8 mouse cellular contexts compared by ENCODE assay signal in the genomic region with DNA sequence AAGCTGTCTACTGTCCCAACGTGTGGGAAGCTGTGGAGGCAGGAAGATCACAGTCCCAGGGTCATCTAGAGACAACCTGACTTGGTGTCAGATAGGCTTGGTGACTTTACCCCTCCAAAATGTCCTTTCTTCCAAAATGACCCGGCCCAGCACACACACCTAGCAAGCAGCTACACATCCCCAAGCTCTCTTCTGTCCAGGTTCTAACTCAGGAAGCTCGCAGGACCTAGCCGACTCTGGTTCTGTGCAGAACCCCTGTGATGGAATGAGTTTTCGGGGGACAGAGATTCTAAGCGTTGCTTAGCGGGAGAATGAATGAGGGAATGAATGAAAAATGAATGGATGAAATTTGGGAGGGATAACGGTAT. TPM values are rescaled to one million over a fixed set of nuclear protein-coding genes. Genes with fewer than 3 reads are reported as not detected.
A peak's percentile ranks its signal among the peaks of the same experiment; 100 is the strongest.
DNase-seq lines count a peak whose midpoint lies in the region; ATAC-seq and TF ChIP-seq lines count a peak whose summit lies in the region.

No protein-coding gene starts in this region.

- no peak for TF ChIP-seq CTCF in midbrain, postnatal 0 days (IDR thresholded peaks at IDR 0.05)

- 14% methylated on average over 8 of the region's 8 CpGs for WGBS in kidney, embryonic 16.5 days
- 19% methylated on average over 8 of the region's 8 CpGs for WGBS in embryonic facial prominence, embryonic 10.5 days
- 16% methylated on average over 8 of the region's 8 CpGs for WGBS in hindbrain, embryonic 15.5 days
- WGBS in midbrain, postnatal 0 days, result 13% methylated on average over 8 of the region's 8 CpGs

- 0 out of 2 replicates have a peak, but pooled peaks cover 3% of the 10 kb centered on the region for H3K27me3 ChIP-seq in kidney, embryonic 16.5 days (ENCODE audit: insufficient read depth, low read length)
- peaks cover 10% of the 10 kb centered on the region; the same call in 1 of the 2 replicates for H3K27me3 ChIP-seq in embryonic facial prominence, embryonic 10.5 days (replicated peaks; ENCODE audit: low read depth, poor library complexity, severe bottlenecking)
- H3K27me3 ChIP-seq in hindbrain, embryonic 15.5 days, result 0 out of 2 replicates have a peak, but pooled peaks cover 7% of the 10 kb centered on the region
- 0 out of 2 replicates have a peak, but pooled peaks cover 4% of the 10 kb centered on the region for H3K27me3 ChIP-seq in midbrain, postnatal 0 days (ENCODE audit: insufficient read depth, low read length)

- H3K36me3 ChIP-seq in kidney, embryonic 16.5 days (ENCODE audit: insufficient read depth, low read length), result 0 out of 2 replicates have a peak, but pooled peaks cover 4% of the 10 kb centered on the region
- H3K36me3 ChIP-seq in embryonic facial prominence, embryonic 10.5 days (replicated peaks), result peaks cover 13% of the 10 kb centered on the region
- no peaks in the 10 kb centered on the region for H3K36me3 ChIP-seq in hindbrain, embryonic 15.5 days
- no peaks in the 10 kb centered on the region for H3K36me3 ChIP-seq in midbrain, postnatal 0 days (ENCODE audit: insufficient read depth, low read length)

- H3K4me1 ChIP-seq in kidney, embryonic 16.5 days (ENCODE audit: insufficient read depth, low read length), result peaks cover 15% of the 10 kb centered on the region
- H3K4me1 ChIP-seq in embryonic facial prominence, embryonic 10.5 days, result peaks cover 22% of the 10 kb centered on the region
- peaks cover 17% of the 10 kb centered on the region for H3K4me1 ChIP-seq in hindbrain, embryonic 15.5 days (replicated peaks)
- H3K4me1 ChIP-seq in midbrain, postnatal 0 days (ENCODE audit: insufficient read depth, low read length), result peaks cover 3% of the 10 kb centered on the region; the same call in 1 of the 2 replicates

- H3K4me2 ChIP-seq in kidney, embryonic 16.5 days (replicated peaks; ENCODE audit: low read depth, low read length), result peak overlapping the region; percentile 79
- H3K4me2 ChIP-seq in hindbrain, embryonic 15.5 days, result peak overlapping the region; percentile 82
- H3K4me2 ChIP-seq in midbrain, postnatal 0 days (ENCODE audit: low read depth, low read length, poor library complexity, severe bottlenecking), result peak overlapping the region; percentile 92

- H3K4me3 ChIP-seq in kidney, embryonic 16.5 days (ENCODE audit: low read length), result peak overlapping the region; percentile 76
- H3K4me3 ChIP-seq in embryonic facial prominence, embryonic 10.5 days, result peak overlapping the region; percentile 94
- peak overlapping the region; percentile 73 for H3K4me3 ChIP-seq in hindbrain, embryonic 15.5 days
- H3K4me3 ChIP-seq in midbrain, postnatal 0 days (ENCODE audit: low read depth, low read length), result peak overlapping the region; percentile 88

- ATAC-seq in kidney, embryonic 16.5 days (ENCODE audit: low FRiP score, low TSS enrichment), result peak; percentile 44
- peak; percentile 61 for ATAC-seq in hindbrain, embryonic 15.5 days (ENCODE audit: low FRiP score, low read depth)
- ATAC-seq in midbrain, postnatal 0 days (ENCODE audit: low FRiP score), result peak; percentile 35

- H3K9ac ChIP-seq in kidney, embryonic 16.5 days (replicated peaks; ENCODE audit: low read length), result peak overlapping the region; percentile 91
- H3K9ac ChIP-seq in hindbrain, embryonic 15.5 days, result peak overlapping the region; percentile 86
- peak overlapping the region; percentile 89 for H3K9ac ChIP-seq in midbrain, postnatal 0 days (replicated peaks; ENCODE audit: low read length, poor library complexity, severe bottlenecking)

- H3K27ac ChIP-seq in kidney, embryonic 16.5 days (ENCODE audit: low read length), result peak overlapping the region; percentile 94
- peak overlapping the region; percentile 98 for H3K27ac ChIP-seq in embryonic facial prominence, embryonic 10.5 days (replicated peaks)
- H3K27ac ChIP-seq in hindbrain, embryonic 15.5 days (replicated peaks), result peak overlapping the region; percentile 93
- peak overlapping the region; percentile 91 for H3K27ac ChIP-seq in midbrain, postnatal 0 days (ENCODE audit: low read depth, low read length)

- H3K9me3 ChIP-seq in kidney, embryonic 16.5 days (ENCODE audit: low read length), result no peaks in the 10 kb centered on the region
- no peaks in the 10 kb centered on the region for H3K9me3 ChIP-seq in embryonic facial prominence, embryonic 10.5 days
- no peaks in the 10 kb centered on the region for H3K9me3 ChIP-seq in hindbrain, embryonic 15.5 days
- no peaks in the 10 kb centered on the region for H3K9me3 ChIP-seq in midbrain, postnatal 0 days (ENCODE audit: low read length)

- no peak for DNase-seq in kidney, postnatal 14 days
- DNase-seq in embryonic facial prominence, embryonic 10.5 days (ENCODE audit: low spot score), result no peak
- DNase-seq in midbrain, postnatal 0 days (ENCODE audit: low spot score), result no peak
- no peak for DNase-seq in adrenal gland, adult 2 months
- no peak for DNase-seq in embryo, embryonic 9.5 days (ENCODE audit: extremely low spot score)
- no peak for DNase-seq in frontal cortex, adult 2 months (ENCODE audit: extremely low spot score in 1 of 2, low spot score in 1 of 2)

RNA-seq across cellular contexts. Expression of gene Map1s, which starts 0.3 kb away (rescaled TPM):
- polyA plus RNA-seq in kidney, embryonic 16.5 days (2015; fragmentation: Nextera tagmentation; extraction: Ambion mirVana), result 56.9 and 63.1 TPM in 2 replicates
- 67.8 and 72.3 TPM in 2 replicates for polyA plus RNA-seq in embryonic facial prominence, embryonic 10.5 days (2016; fragmentation: Nextera tagmentation; extraction: Ambion mirVana)
- polyA plus RNA-seq in hindbrain, embryonic 15.5 days (2015; fragmentation: Nextera tagmentation; extraction: Ambion mirVana), result 62.0 and 68.5 TPM in 2 replicates
- total RNA-seq in midbrain, postnatal 0 days (2014; rRNA removed), result 87.7 and 93.7 TPM in 2 replicates
- 59.1 and 59.8 TPM in 2 replicates for polyA plus RNA-seq in midbrain, postnatal 0 days (2015; fragmentation: Nextera tagmentation; extraction: Ambion mirVana)
- 10 to 100 TPM; 30.7 to 35.6 TPM for total RNA-seq in adrenal gland, adult 2 months (2021)
- 100 and 105 TPM in 2 replicates for polyA plus RNA-seq in adrenal gland, adult 2 months (2012; rRNA removed)
- 64.9 and 66.1 TPM in 2 replicates for polyA plus RNA-seq in frontal cortex, adult 2 months (2012; rRNA removed)

RNA-seq across cellular contexts. Expression of gene Rpl18a, which starts 8.2 kb away (rescaled TPM):
- polyA plus RNA-seq in kidney, embryonic 16.5 days (2015; fragmentation: Nextera tagmentation; extraction: Ambion mirVana), result 4,081 and 4,203 TPM in 2 replicates
- polyA plus RNA-seq in embryonic facial prominence, embryonic 10.5 days (2016; fragmentation: Nextera tagmentation; extraction: Ambion mirVana), result 3,888 and 3,901 TPM in 2 replicates
- polyA plus RNA-seq in hindbrain, embryonic 15.5 days (2015; fragmentation: Nextera tagmentation; extraction: Ambion mirVana), result 2,082 and 2,226 TPM in 2 replicates
- 1,447 and 1,819 TPM in 2 replicates for total RNA-seq in midbrain, postnatal 0 days (2014; rRNA removed)
- 2,274 and 2,285 TPM in 2 replicates for polyA plus RNA-seq in midbrain, postnatal 0 days (2015; fragmentation: Nextera tagmentation; extraction: Ambion mirVana)
- total RNA-seq in adrenal gland, adult 2 months (2021), result 1,000 to 10,000 TPM; 1,392 to 1,465 TPM
- polyA plus RNA-seq in adrenal gland, adult 2 months (2012; rRNA removed), result 4,067 and 4,322 TPM in 2 replicates
- polyA plus RNA-seq in frontal cortex, adult 2 months (2012; rRNA removed), result 1,785 and 1,788 TPM in 2 replicates

RNA-seq across cellular contexts. Expression of gene Slc5a5, which starts 12.9 kb away (rescaled TPM):
- 0.22 and 0.28 TPM in 2 replicates for polyA plus RNA-seq in kidney, embryonic 16.5 days (2015; fragmentation: Nextera tagmentation; extraction: Ambion mirVana)
- polyA plus RNA-seq in embryonic facial prominence, embryonic 10.5 days (2016; fragmentation: Nextera tagmentation; extraction: Ambion mirVana), result 0.30 and 0.40 TPM in 2 replicates
- 1.7 and 1.9 TPM in 2 replicates for polyA plus RNA-seq in hindbrain, embryonic 15.5 days (2015; fragmentation: Nextera tagmentation; extraction: Ambion mirVana)
- total RNA-seq in midbrain, postnatal 0 days (2014; rRNA removed), result 1.2 and 2.1 TPM in 2 replicates
- 3.7 and 4.1 TPM in 2 replicates for polyA plus RNA-seq in midbrain, postnatal 0 days (2015; fragmentation: Nextera tagmentation; extraction: Ambion mirVana)
- total RNA-seq in adrenal gland, adult 2 months (2021), result under 1 TPM in 1 of 2 experiments, not detected in 1; 0.10 TPM
- polyA plus RNA-seq in adrenal gland, adult 2 months (2012; rRNA removed), result 0.12 and 0.26 TPM in 2 replicates
- polyA plus RNA-seq in frontal cortex, adult 2 months (2012; rRNA removed), result 9.9 and 12.3 TPM in 2 replicates

RNA-seq across cellular contexts. Expression of gene Ccdc124, which starts 31.7 kb away (rescaled TPM):
- 114 and 119 TPM in 2 replicates for polyA plus RNA-seq in kidney, embryonic 16.5 days (2015; fragmentation: Nextera tagmentation; extraction: Ambion mirVana)
- polyA plus RNA-seq in embryonic facial prominence, embryonic 10.5 days (2016; fragmentation: Nextera tagmentation; extraction: Ambion mirVana), result 173 and 179 TPM in 2 replicates
- 166 and 176 TPM in 2 replicates for polyA plus RNA-seq in hindbrain, embryonic 15.5 days (2015; fragmentation: Nextera tagmentation; extraction: Ambion mirVana)
- 44.3 and 48.6 TPM in 2 replicates for total RNA-seq in midbrain, postnatal 0 days (2014; rRNA removed)
- 159 and 163 TPM in 2 replicates for polyA plus RNA-seq in midbrain, postnatal 0 days (2015; fragmentation: Nextera tagmentation; extraction: Ambion mirVana)
- 10 to 100 TPM; 65.0 TPM for total RNA-seq in adrenal gland, adult 2 months (2021)
- polyA plus RNA-seq in adrenal gland, adult 2 months (2012; rRNA removed), result 52.5 and 58.3 TPM in 2 replicates
- polyA plus RNA-seq in frontal cortex, adult 2 months (2012; rRNA removed), result 185 and 189 TPM in 2 replicates

RNA-seq across cellular contexts. Expression of gene Kcnn1, which starts 42.4 kb away (rescaled TPM):
- 2.9 and 4.9 TPM in 2 replicates for polyA plus RNA-seq in kidney, embryonic 16.5 days (2015; fragmentation: Nextera tagmentation; extraction: Ambion mirVana)
- 4.7 and 5.1 TPM in 2 replicates for polyA plus RNA-seq in embryonic facial prominence, embryonic 10.5 days (2016; fragmentation: Nextera tagmentation; extraction: Ambion mirVana)
- polyA plus RNA-seq in hindbrain, embryonic 15.5 days (2015; fragmentation: Nextera tagmentation; extraction: Ambion mirVana), result 19.2 and 19.8 TPM in 2 replicates
- total RNA-seq in midbrain, postnatal 0 days (2014; rRNA removed), result 32.5 and 32.8 TPM in 2 replicates
- 10.0 and 10.3 TPM in 2 replicates for polyA plus RNA-seq in midbrain, postnatal 0 days (2015; fragmentation: Nextera tagmentation; extraction: Ambion mirVana)
- total RNA-seq in adrenal gland, adult 2 months (2021), result 1 to 10 TPM; 1.6 to 5.0 TPM
- 10.0 and 12.9 TPM in 2 replicates for polyA plus RNA-seq in adrenal gland, adult 2 months (2012; rRNA removed)
- 25.2 and 27.9 TPM in 2 replicates for polyA plus RNA-seq in frontal cortex, adult 2 months (2012; rRNA removed)
